Mouse (Mus musculus): Measurements from ENCODE around the gene Tsc1. TPM values are rescaled to one million over a fixed set of nuclear protein-coding genes. Genes with fewer than 3 reads are reported as not detected.

Tsc1 gene
- total and polyA plus RNA-seq, 2 experiments from 2014 or later: 22.9 to 42.9 TPM

DNA sequence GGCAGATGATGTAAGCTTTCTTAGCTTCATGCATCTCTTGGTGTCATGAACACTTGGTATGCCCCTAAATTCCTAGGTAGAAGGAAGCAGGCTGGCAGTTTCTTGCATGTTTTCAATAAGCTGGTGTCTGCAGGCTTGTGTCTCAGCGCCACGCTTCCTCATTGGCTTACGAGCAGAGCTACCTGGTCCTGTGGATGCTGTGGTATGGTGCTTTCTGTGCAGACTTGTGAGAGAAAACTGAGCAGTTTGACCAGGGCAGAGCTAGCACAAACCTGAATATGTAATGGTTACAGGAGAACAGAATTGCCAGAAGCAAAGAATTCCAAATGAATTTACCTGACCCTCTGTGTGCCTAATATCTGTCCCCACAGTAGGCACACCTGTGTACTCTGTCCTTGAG is 2.1 kb downstream of the Tsc1 start:
- DNase-seq (ENCODE audit: low spot score): no peak
- no peak for TF ChIP-seq CTCF (IDR thresholded peaks at IDR 0.05)
- H3K36me3 ChIP-seq (ENCODE audit: insufficient read depth, low read length): no peaks in the 10 kb centered on the region
- H3K4me3 ChIP-seq (ENCODE audit: low read depth, low read length): 0 out of 2 replicates have a peak overlapping the region, but pooled peaks have one; percentile 1
- H3K4me1 ChIP-seq (ENCODE audit: insufficient read depth, low read length): peaks cover 4% of the 10 kb centered on the region; the same call in 1 of the 2 replicates
- no peaks in the 10 kb centered on the region for H3K27me3 ChIP-seq (ENCODE audit: insufficient read depth, low read length)
- no peak overlapping the region for H3K27ac ChIP-seq (ENCODE audit: low read depth, low read length)
- ATAC-seq (ENCODE audit: low FRiP score): no peak
- 0 out of 2 replicates have a peak overlapping the region, but pooled peaks have one; percentile 8 for H3K9ac ChIP-seq (replicated peaks; ENCODE audit: low read length, poor library complexity, severe bottlenecking)
- no peaks in the 10 kb centered on the region for H3K9me3 ChIP-seq (ENCODE audit: low read length)
- H3K4me2 ChIP-seq (ENCODE audit: low read depth, low read length, poor library complexity, severe bottlenecking): peak overlapping the region; percentile 66
- WGBS: 81% methylated on average over 3 of the region's 3 CpGs

GRCm38 (mm10) chr2:28650526-28650925 is 9.5 kb downstream of the Tsc1 start:
- H3K36me3 ChIP-seq (ENCODE audit: insufficient read depth, low read length): 0 out of 2 replicates have a peak, but pooled peaks cover 10% of the 10 kb centered on the region
- H3K9me3 ChIP-seq (ENCODE audit: low read length): no peaks in the 10 kb centered on the region
- H3K4me2 ChIP-seq (ENCODE audit: low read depth, low read length, poor library complexity, severe bottlenecking): no peak overlapping the region
- DNase-seq (ENCODE audit: low spot score) (no peak), ATAC-seq (ENCODE audit: low FRiP score) (no peak)
- H3K4me1 ChIP-seq (ENCODE audit: insufficient read depth, low read length): no peaks in the 10 kb centered on the region
- no peak overlapping the region for H3K27ac ChIP-seq (ENCODE audit: low read depth, low read length)
- no peaks in the 10 kb centered on the region for H3K27me3 ChIP-seq (ENCODE audit: insufficient read depth, low read length)
- TF ChIP-seq CTCF (IDR thresholded peaks at IDR 0.05): no peak
- H3K4me3 ChIP-seq (ENCODE audit: low read depth, low read length): no peak overlapping the region
- H3K9ac ChIP-seq (replicated peaks; ENCODE audit: low read length, poor library complexity, severe bottlenecking): no peak overlapping the region

DNA sequence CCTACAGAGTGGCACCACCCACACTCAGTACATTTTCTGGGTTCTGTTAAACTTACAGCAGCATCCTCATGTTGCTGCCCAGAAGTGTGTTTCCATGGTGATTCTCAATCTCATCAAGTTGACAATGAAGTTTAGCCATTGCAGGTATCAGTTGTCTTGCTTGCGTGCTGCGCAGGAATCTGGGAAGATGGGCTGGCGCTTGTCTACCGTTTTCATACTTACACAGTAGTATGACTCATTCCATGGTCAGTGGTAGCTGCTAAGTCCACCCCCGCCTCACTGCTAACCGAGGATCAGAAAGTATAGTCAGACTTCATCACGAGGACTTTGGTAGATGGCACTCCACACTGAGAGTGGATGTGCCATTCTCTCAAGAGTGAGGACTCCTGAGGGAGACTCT is 12.3 kb downstream of the Tsc1 start:
- Histone ChIP-seq H3K36me3 (ENCODE audit: insufficient read depth, low read length) (peaks cover 20% of the 10 kb centered on the region), H3K27ac (ENCODE audit: low read depth, low read length) (no peak overlapping the region), H3K4me1 (ENCODE audit: insufficient read depth, low read length) (no peaks in the 10 kb centered on the region), H3K4me3 (ENCODE audit: low read depth, low read length) (no peak overlapping the region), H3K27me3 (ENCODE audit: insufficient read depth, low read length) (no peaks in the 10 kb centered on the region), H3K4me2 (ENCODE audit: low read depth, low read length, poor library complexity, severe bottlenecking) (no peak overlapping the region), H3K9me3 (ENCODE audit: low read length) (no peaks in the 10 kb centered on the region), H3K9ac (replicated peaks; ENCODE audit: low read length, poor library complexity, severe bottlenecking) (no peak overlapping the region)
- DNase-seq (ENCODE audit: low spot score) (no peak), ATAC-seq (ENCODE audit: low FRiP score) (no peak)
- WGBS: 95% methylated on average over 7 of the region's 7 CpGs
- no peak for TF ChIP-seq CTCF (IDR thresholded peaks at IDR 0.05)

- peak; percentile 51 for TF ChIP-seq CTCF (IDR thresholded peaks at IDR 0.05)
- Histone ChIP-seq H3K27ac (ENCODE audit: low read depth, low read length) (no peak overlapping the region), H3K9me3 (ENCODE audit: low read length) (no peaks in the 10 kb centered on the region), H3K4me2 (ENCODE audit: low read depth, low read length, poor library complexity, severe bottlenecking) (no peak overlapping the region), H3K36me3 (ENCODE audit: insufficient read depth, low read length) (peaks cover 26% of the 10 kb centered on the region), H3K27me3 (ENCODE audit: insufficient read depth, low read length) (no peaks in the 10 kb centered on the region), H3K4me1 (ENCODE audit: insufficient read depth, low read length) (no peaks in the 10 kb centered on the region), H3K4me3 (ENCODE audit: low read depth, low read length) (no peak overlapping the region), H3K9ac (replicated peaks; ENCODE audit: low read length, poor library complexity, severe bottlenecking) (no peak overlapping the region)
- ATAC-seq (ENCODE audit: low FRiP score) (no peak), DNase-seq (ENCODE audit: low spot score) (no peak)
- WGBS: 56% methylated on average over 2 of the region's 2 CpGs
Observed at GRCm38 (mm10) chr2:28654295-28654694, 13.3 kb downstream of the Tsc1 start.

DNA sequence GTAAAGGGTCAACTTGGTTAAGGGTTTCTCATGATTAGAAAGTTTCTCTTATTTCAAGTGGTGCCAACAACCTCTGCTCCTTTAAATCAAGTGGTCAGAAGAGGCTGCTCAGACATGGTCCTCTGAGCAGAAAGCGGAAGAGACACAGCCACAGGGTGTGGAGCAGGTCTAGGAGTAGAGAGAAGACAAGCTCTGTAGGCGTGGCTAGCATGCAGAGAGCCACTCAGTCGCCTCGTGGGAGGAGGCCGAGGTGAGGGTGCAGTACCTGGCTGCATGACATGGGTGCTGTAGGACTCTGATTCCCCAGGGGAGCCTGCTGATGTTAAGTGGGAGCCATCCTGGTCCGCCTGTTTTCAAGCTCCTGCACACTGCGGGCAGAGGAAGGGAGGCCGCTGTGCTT is 15.2 kb downstream of the Tsc1 start:
- TF ChIP-seq CTCF (IDR thresholded peaks at IDR 0.05): no peak
- Histone ChIP-seq H3K4me2 (ENCODE audit: low read depth, low read length, poor library complexity, severe bottlenecking) (no peak overlapping the region), H3K4me1 (ENCODE audit: insufficient read depth, low read length) (no peaks in the 10 kb centered on the region), H3K9ac (replicated peaks; ENCODE audit: low read length, poor library complexity, severe bottlenecking) (no peak overlapping the region), H3K36me3 (ENCODE audit: insufficient read depth, low read length) (peaks cover 27% of the 10 kb centered on the region), H3K4me3 (ENCODE audit: low read depth, low read length) (no peak overlapping the region), H3K27me3 (ENCODE audit: insufficient read depth, low read length) (no peaks in the 10 kb centered on the region), H3K27ac (ENCODE audit: low read depth, low read length) (no peak overlapping the region), H3K9me3 (ENCODE audit: low read length) (no peaks in the 10 kb centered on the region)
- 80% methylated on average over 8 of the region's 8 CpGs for WGBS
- DNase-seq (ENCODE audit: low spot score): no peak
- no peak for ATAC-seq (ENCODE audit: low FRiP score)

- Histone ChIP-seq H3K36me3 (ENCODE audit: insufficient read depth, low read length) (peaks cover 54% of the 10 kb centered on the region), H3K27ac (ENCODE audit: low read depth, low read length) (no peak overlapping the region), H3K4me3 (ENCODE audit: low read depth, low read length) (no peak overlapping the region), H3K4me1 (ENCODE audit: insufficient read depth, low read length) (no peaks in the 10 kb centered on the region), H3K4me2 (ENCODE audit: low read depth, low read length, poor library complexity, severe bottlenecking) (no peak overlapping the region), H3K9ac (replicated peaks; ENCODE audit: low read length, poor library complexity, severe bottlenecking) (no peak overlapping the region), H3K9me3 (ENCODE audit: low read length) (no peaks in the 10 kb centered on the region), H3K27me3 (ENCODE audit: insufficient read depth, low read length) (no peaks in the 10 kb centered on the region)
- WGBS: 90% methylated on average over 3 of the region's 3 CpGs
- TF ChIP-seq CTCF (IDR thresholded peaks at IDR 0.05): no peak
- ATAC-seq (ENCODE audit: low FRiP score): no peak
- no peak for DNase-seq (ENCODE audit: low spot score)
Observed at GRCm38 (mm10) chr2:28662891-28663290, 21.9 kb downstream of the Tsc1 start.

Measured in midbrain, postnatal 0 days (tissue).